Mouse (Mus musculus) lung, embryonic 15.5 days (tissue): Measurements from ENCODE around the gene Nectin1. TPM values are rescaled to one million over a fixed set of nuclear protein-coding genes. Genes with fewer than 3 reads are reported as not detected.

Source experiments
- ATAC-seq: fragments of 200-750 bp; cut with Nextera tagmentation; 2 replicates; pipeline ENCODE4 v1.8.0; 2017; ENCODE audit warnings: moderate number of reproducible peaks, borderline replicate concordance; ENCODE audit not compliant: low FRiP score, low TSS enrichment; ENCODE audit errors: extremely low read depth
- H3K27ac ChIP-seq: fragments of 300-500 bp; sonication (generic); 2 replicates; pipeline ENCODE4 v1.5.1; 2015; ENCODE audit warnings: moderate library complexity, mild to moderate bottlenecking, inconsistent platforms
- H3K27me3 ChIP-seq: fragments of 300-500 bp; sonication (generic); 2 replicates; pipeline ENCODE4 v1.6.1; 2015; ENCODE audit warnings: inconsistent platforms
- H3K36me3 ChIP-seq: fragments of 300-500 bp; sonication (generic); 2 replicates; pipeline ENCODE4 v1.6.1; 2015; ENCODE audit warnings: inconsistent platforms
- H3K4me1 ChIP-seq: fragments of 300-500 bp; sonication (generic); 2 replicates; pipeline ENCODE4 v1.6.1; 2015; ENCODE audit warnings: inconsistent platforms
- H3K4me2 ChIP-seq: fragments of 300-500 bp; sonication (generic); 2 replicates; pipeline ENCODE4 v1.6.1; 2015; ENCODE audit warnings: inconsistent platforms, mild to moderate bottlenecking, moderate library complexity
- H3K4me3 ChIP-seq: fragments of 300-500 bp; sonication (generic); 2 replicates; pipeline ENCODE4 v1.5.1; 2015; ENCODE audit warnings: mild to moderate bottlenecking, inconsistent platforms
- H3K9ac ChIP-seq: fragments of 300-500 bp; sonication (generic); 2 replicates; pipeline ENCODE4 v1.6.1; 2015; ENCODE audit warnings: inconsistent platforms
- H3K9me3 ChIP-seq: fragments of 300-500 bp; sonication (generic); 2 replicates; pipeline ENCODE4 v1.6.1; 2016; ENCODE audit warnings: inconsistent platforms
- WGBS: fragments of 180-500 bp; shearing (Covaris S2); methylation state at CpG from one replicate; pipeline ENCODE4 v1.1.7; 2015; 5-methylcytosine and 5-hydroxymethylcytosine counted together
- polyA plus RNA-seq: library from polyadenylated mRNA; unstranded; fragments of >200 nt; fragmentation: Nextera tagmentation; extraction: Ambion mirVana; gene quantifications from 2 replicates; pipeline ENCODE4 v1.2.1, GENCODE M21; 2015

The Nectin1 gene
- polyA plus RNA-seq, 1 experiment from 2014 or later: 5.5 TPM

GRCm38 (mm10) chr9:43793411-43793810 is 49.6 kb downstream of the Nectin1 start:
- no peak overlapping the region for H3K27ac ChIP-seq
- H3K4me3 ChIP-seq: no peak overlapping the region
- no peaks in the 10 kb centered on the region for H3K9me3 ChIP-seq
- ATAC-seq: no peak
- H3K9ac ChIP-seq: no peak overlapping the region
- H3K36me3 ChIP-seq: peaks cover 15% of the 10 kb centered on the region
- WGBS: 72% methylated on average over 3 of the region's 3 CpGs
- H3K4me2 ChIP-seq: no peak overlapping the region
- no peaks in the 10 kb centered on the region for H3K4me1 ChIP-seq
- no peaks in the 10 kb centered on the region for H3K27me3 ChIP-seq

GRCm38 (mm10) chr9:43796031-43796430 is 52.2 kb downstream of the Nectin1 start:
- no peaks in the 10 kb centered on the region for H3K27me3 ChIP-seq
- no peak overlapping the region for H3K4me3 ChIP-seq
- no peaks in the 10 kb centered on the region for H3K4me1 ChIP-seq
- peaks cover 15% of the 10 kb centered on the region for H3K36me3 ChIP-seq
- WGBS: 83% methylated on average over 3 of the region's 3 CpGs
- H3K4me2 ChIP-seq: no peak overlapping the region
- H3K9me3 ChIP-seq: no peaks in the 10 kb centered on the region
- H3K9ac ChIP-seq: no peak overlapping the region
- ATAC-seq: no peak
- no peak overlapping the region for H3K27ac ChIP-seq

GRCm38 (mm10) chr9:43796841-43797740 is 53.3 kb downstream of the Nectin1 start:
- ATAC-seq: peak; percentile 50
- H3K27ac ChIP-seq: no peak overlapping the region

GRCm38 (mm10) chr9:43797746-43798145 is 54.0 kb downstream of the Nectin1 start:
- Histone ChIP-seq H3K9ac (no peak overlapping the region), H3K4me2 (no peak overlapping the region), H3K36me3 (peaks cover 15% of the 10 kb centered on the region), H3K4me1 (no peaks in the 10 kb centered on the region), H3K4me3 (no peak overlapping the region), H3K27ac (no peak overlapping the region), H3K27me3 (no peaks in the 10 kb centered on the region), H3K9me3 (no peaks in the 10 kb centered on the region)
- no peak for ATAC-seq
- WGBS: 68% methylated on average over 7 of the region's 7 CpGs

More at GRCm38 (mm10) chr9:43796841-43797740, 53.3 kb downstream of the Nectin1 start:
- Histone ChIP-seq H3K4me1 (no peaks in the 10 kb centered on the region), H3K27me3 (no peaks in the 10 kb centered on the region), H3K9ac (no peak overlapping the region), H3K36me3 (peaks cover 15% of the 10 kb centered on the region), H3K9me3 (no peaks in the 10 kb centered on the region), H3K4me3 (no peak overlapping the region), H3K4me2 (no peak overlapping the region)
- 68% methylated on average over 11 of the region's 11 CpGs for WGBS

GRCm38 (mm10) chr9:43800525-43800924 is 56.7 kb downstream of the Nectin1 start:
- Histone ChIP-seq H3K9me3 (no peaks in the 10 kb centered on the region), H3K4me1 (peaks cover 4% of the 10 kb centered on the region; the same call in 1 of the 2 replicates), H3K27me3 (no peaks in the 10 kb centered on the region), H3K27ac (no peak overlapping the region), H3K9ac (no peak overlapping the region), H3K36me3 (0 out of 2 replicates have a peak, but pooled peaks cover 2% of the 10 kb centered on the region), H3K4me2 (no peak overlapping the region), H3K4me3 (no peak overlapping the region)
- ATAC-seq: no peak
- 54% methylated on average over 2 of the region's 2 CpGs for WGBS

GRCm38 (mm10) chr9:43801911-43802310 is 58.1 kb downstream of the Nectin1 start:
- no peaks in the 10 kb centered on the region for H3K36me3 ChIP-seq
- ATAC-seq: no peak
- H3K9ac ChIP-seq: no peak overlapping the region
- no peak overlapping the region for H3K4me2 ChIP-seq
- WGBS: 33% methylated on average over 5 of the region's 5 CpGs
- H3K4me1 ChIP-seq: peaks cover 4% of the 10 kb centered on the region; the same call in 1 of the 2 replicates
- no peaks in the 10 kb centered on the region for H3K27me3 ChIP-seq
- no peak overlapping the region for H3K4me3 ChIP-seq
- no peak overlapping the region for H3K27ac ChIP-seq
- no peaks in the 10 kb centered on the region for H3K9me3 ChIP-seq

GRCm38 (mm10) chr9:43807565-43807964 is 63.8 kb downstream of the Nectin1 start:
- Histone ChIP-seq H3K4me2 (no peak overlapping the region), H3K36me3 (no peaks in the 10 kb centered on the region), H3K4me1 (peaks cover 4% of the 10 kb centered on the region; the same call in 1 of the 2 replicates), H3K27me3 (no peaks in the 10 kb centered on the region), H3K27ac (no peak overlapping the region), H3K9ac (no peak overlapping the region), H3K4me3 (no peak overlapping the region), H3K9me3 (no peaks in the 10 kb centered on the region)
- no peak for ATAC-seq
- 25% methylated on average over 5 of the region's 6 CpGs for WGBS

GRCm38 (mm10) chr9:43808099-43808498 is 64.3 kb downstream of the Nectin1 start:
- no peak overlapping the region for H3K4me3 ChIP-seq
- 36% methylated on average over 3 of the region's 4 CpGs for WGBS

GRCm38 (mm10) chr9:43808546-43808945 is 64.8 kb downstream of the Nectin1 start:
- no peaks in the 10 kb centered on the region for H3K27me3 ChIP-seq
- 28% methylated on average over 7 of the region's 7 CpGs for WGBS
- no peak overlapping the region for H3K4me2 ChIP-seq
- no peaks in the 10 kb centered on the region for H3K36me3 ChIP-seq
- no peak for ATAC-seq
- no peak overlapping the region for H3K9ac ChIP-seq
- H3K4me3 ChIP-seq: no peak overlapping the region
- H3K4me1 ChIP-seq: peaks cover 4% of the 10 kb centered on the region; the same call in 1 of the 2 replicates
- no peaks in the 10 kb centered on the region for H3K9me3 ChIP-seq
- H3K27ac ChIP-seq: no peak overlapping the region

More at GRCm38 (mm10) chr9:43808099-43808498, 64.3 kb downstream of the Nectin1 start:
- no peaks in the 10 kb centered on the region for H3K36me3 ChIP-seq
- H3K9me3 ChIP-seq: no peaks in the 10 kb centered on the region
- H3K27me3 ChIP-seq: no peaks in the 10 kb centered on the region
- no peak overlapping the region for H3K9ac ChIP-seq
- peaks cover 4% of the 10 kb centered on the region; the same call in 1 of the 2 replicates for H3K4me1 ChIP-seq
- ATAC-seq: no peak
- no peak overlapping the region for H3K4me2 ChIP-seq
- H3K27ac ChIP-seq: no peak overlapping the region

GRCm38 (mm10) chr9:43813156-43813555 is 69.4 kb downstream of the Nectin1 start:
- 73% methylated on average over 2 of the region's 2 CpGs for WGBS
- no peak for ATAC-seq
- Histone ChIP-seq H3K4me2 (no peak overlapping the region), H3K27ac (no peak overlapping the region), H3K9me3 (no peaks in the 10 kb centered on the region), H3K9ac (no peak overlapping the region), H3K4me3 (no peak overlapping the region), H3K36me3 (no peaks in the 10 kb centered on the region), H3K4me1 (no peaks in the 10 kb centered on the region), H3K27me3 (no peaks in the 10 kb centered on the region)

GRCm38 (mm10) chr9:43822206-43822605 is 78.4 kb downstream of the Nectin1 start:
- ATAC-seq: no peak
- Histone ChIP-seq H3K36me3 (no peaks in the 10 kb centered on the region), H3K27ac (no peak overlapping the region), H3K4me3 (no peak overlapping the region), H3K4me2 (no peak overlapping the region), H3K27me3 (no peaks in the 10 kb centered on the region), H3K9ac (no peak overlapping the region), H3K4me1 (no peaks in the 10 kb centered on the region), H3K9me3 (no peaks in the 10 kb centered on the region)
- 88% methylated on average over 5 of the region's 5 CpGs for WGBS

GRCm38 (mm10) chr9:43825178-43825577 is 81.4 kb downstream of the Nectin1 start:
- Histone ChIP-seq H3K27me3 (no peaks in the 10 kb centered on the region), H3K27ac (no peak overlapping the region), H3K4me1 (no peaks in the 10 kb centered on the region), H3K9ac (no peak overlapping the region), H3K4me3 (no peak overlapping the region), H3K4me2 (no peak overlapping the region), H3K36me3 (no peaks in the 10 kb centered on the region), H3K9me3 (no peaks in the 10 kb centered on the region)
- no peak for ATAC-seq
- 66% methylated on average over 5 of the region's 5 CpGs for WGBS
